Mouse (Mus musculus) frontal cortex, postnatal 10 days (tissue): ENCODE measurements around the gene Nr2f2.

Experiments used
- DNase-seq, 2 experiments: peaks; one replicate each; pipeline ENCODE4 v3.0.0; 2022; ENCODE audit warnings: low spot score in 2 of 2, mixed read lengths in 1 of 2

Gene Nr2f2

DNA sequence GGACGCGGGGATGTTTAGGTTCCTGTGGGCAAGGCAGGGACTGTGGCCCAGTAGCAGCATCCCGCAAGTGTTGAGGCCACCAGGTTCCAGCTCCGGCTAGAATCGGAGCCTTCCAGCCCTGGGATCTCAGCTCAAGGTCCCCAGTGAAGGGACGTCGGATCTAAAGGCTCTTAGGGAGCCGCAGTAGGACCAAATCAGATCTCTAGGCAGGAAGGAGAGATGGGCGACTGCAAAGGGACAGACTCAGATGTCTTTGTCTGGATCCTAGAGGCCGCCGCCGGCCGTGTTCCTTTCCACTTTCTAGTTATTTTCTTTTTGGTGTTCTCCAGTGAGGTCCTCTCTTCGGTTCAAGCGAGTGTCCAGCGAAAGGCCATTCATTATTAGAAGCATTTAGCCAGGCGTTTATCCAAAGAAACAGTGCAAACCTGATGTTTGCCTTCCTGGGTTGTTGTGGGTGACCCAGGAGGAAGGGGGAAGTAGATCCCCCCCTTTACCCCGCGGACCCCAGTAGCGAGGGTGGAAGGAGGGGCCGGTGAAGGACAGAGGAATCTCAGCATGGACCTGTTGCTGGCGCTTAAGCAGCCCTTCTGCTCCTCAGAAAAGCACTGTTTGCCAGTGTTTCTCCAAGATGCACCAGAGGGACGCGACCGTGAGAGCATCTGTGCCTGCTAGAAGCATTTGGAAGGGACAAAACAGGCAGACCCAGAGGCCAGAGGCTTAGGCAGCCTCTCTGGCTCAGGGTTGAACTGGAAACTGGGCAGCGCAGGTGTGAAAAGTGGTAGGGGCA is 34.3 kb downstream of the Nr2f2 start:
- DNase-seq: no peak

DNA sequence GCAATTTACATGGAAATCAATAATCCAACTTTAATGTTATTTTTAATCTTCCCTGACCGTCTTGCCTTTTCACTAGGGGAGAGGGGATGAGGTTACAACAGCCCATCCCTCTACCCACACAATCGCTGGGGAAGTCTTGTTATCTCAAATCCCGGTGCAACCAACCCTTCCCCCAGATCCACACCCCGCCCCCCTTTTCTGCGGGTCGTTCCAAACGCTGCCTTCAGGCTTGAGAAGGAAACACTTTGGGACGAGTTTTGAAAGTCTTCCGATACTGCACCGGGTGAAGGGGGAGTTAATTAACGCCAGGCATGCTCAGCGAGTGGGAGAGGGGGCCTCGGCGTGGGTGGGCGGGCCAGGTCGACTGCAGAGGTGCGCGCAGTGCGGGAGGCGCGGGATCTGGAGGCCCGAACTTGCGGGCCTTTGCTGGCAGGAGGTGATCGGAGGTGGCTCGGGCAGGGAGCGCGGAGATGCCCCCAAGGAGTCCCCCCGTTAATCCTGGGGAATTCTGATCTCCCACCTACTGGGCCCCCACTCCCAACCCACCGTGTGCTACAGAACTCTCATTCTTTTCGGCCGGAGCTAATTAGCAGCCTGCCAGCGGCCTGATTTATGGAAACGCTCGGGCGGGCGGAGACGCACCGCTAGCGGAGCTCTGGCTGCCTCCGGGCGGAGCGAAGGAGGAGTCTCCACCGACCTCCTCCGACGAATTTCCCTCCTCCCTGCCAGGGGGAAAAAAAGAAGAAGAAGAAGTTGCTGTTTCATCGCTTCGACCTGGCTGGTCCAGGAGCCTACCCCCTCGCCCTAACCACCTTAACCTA is 35.1 kb downstream of the Nr2f2 start:
- DNase-seq: no peak

DNA sequence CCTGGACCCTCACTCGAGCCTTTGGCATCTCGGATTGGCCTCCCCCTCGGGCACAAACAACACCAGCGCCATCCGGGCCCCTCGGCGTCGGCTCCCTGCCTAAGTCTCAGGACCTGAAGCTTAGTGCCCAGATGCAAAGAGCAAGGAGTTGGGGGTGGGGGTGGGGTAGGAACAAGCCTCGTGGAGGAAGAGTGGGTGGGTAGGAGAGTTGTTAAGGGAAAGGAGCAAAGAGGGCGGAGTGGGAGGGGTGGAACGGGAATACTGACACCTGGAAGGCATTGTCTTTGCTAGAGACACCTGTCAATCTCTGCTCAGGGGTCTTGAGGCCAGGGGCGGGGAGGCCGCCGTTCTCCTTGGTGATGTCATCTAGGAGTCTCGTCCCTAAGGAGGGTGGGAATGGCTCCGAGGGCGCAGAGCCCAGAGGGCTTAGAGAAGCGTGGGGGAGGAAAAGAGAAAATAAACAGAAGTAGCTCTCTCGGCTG is 35.7 kb downstream of the Nr2f2 start:
- no peak for DNase-seq

DNA sequence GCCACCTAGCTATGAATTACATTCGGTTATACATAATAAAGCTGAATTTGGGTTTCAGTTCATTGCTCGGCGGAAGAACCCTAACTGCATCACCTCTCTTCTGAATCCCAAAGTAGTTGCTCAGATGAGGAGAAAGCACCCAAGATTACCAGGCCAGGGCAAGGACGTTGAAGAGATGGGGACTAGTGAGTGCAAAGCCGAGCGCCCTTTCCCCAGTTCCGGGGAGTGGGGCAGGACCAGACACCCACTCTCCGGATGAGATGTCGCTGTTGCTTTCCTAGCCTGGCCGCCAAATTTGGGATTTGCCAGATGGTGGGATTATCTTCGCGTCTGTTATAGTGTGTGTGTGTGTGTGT is 36.4 kb downstream of the Nr2f2 start:
- no peak for DNase-seq

DNA sequence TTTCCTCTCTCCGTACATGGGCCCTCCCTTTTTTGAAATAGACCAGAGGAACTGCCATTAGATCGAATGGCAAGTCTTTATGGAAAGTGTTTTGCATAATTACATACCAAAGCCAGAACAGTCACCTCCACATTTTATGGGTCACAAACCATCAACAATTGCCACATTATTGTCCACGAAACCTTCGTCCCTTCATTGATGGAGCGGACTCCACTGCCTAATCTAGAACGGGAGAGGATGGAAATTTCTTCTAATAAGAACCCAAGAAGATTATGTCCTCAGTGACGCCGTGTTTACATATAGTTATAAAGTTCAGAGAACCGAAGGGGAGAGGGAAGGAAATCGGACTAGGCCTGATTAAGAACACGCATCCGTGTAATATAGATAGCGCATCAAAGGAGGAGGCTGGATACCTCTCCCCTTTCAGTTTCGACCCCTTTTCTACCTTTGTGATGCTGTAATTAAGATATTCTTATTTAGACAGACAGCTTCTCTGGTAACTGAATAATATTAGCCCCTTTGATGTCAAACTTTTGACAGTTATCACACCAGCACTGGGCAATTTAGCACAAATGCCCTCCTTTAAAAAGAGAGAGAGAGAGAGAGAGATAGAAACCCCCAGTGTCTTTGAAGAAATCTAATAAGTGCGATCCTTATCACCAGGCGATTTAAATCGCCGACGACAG is 36.9 kb downstream of the Nr2f2 start:
- DNase-seq: no peak

DNA sequence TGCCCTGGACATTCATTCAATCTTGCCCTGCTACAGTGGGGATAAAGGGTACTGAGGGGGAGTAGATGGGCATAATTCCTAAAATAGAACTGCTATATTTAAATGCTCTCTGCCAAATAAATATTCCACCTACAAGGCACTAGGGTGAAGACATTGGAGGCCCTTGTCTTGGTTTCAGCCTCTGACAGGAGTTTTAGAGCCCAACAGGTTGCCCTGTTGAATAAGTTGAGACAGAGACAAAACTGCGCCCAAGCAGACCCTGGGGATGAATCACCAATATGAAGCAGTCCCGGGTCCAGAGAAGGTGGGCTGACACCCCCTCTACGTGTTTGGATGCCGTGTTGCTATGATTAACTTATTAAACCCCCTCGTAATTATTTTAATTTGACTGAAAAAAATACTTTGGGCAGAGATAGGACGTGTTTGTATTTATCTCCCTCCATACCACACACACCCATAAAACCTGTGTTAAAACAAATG is 37.5 kb downstream of the Nr2f2 start:
- DNase-seq: no peak

DNA sequence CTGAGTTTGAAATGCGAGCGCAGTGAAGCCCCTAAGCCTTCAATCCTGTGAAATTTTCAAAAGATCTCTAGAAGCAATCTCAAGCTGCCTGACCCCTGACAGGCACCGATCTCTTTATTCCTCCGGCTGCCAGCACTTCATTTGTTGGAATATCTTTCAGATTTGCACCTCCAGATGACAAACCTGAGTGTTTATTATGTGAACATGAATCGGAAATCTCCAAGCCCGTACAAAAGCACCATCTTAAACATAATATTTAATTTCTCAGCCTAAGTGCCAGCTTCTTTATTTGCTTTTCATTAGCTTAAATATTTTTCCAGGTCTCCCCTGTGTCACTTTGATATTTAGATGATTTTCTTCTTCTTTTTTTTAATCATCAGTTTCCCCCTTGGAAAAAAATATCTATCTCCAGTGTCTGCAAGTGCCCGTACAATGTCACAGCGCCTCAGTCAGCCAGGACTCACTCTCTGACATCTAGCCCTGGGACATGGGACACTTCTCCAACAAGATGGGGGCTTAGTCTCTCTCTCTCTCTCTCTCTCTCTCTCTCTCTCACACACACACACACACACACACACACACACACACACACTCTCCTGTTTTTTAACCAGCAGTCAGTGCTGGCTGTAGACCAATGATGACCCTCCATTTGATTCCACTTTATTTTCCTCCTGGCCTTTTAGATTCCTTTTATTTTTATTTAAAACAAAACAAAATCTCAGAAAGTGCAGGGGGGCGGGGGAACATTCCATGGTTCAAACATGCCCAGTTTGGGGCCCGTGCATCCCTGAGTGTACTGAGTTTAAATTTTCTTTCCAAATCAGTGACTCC is 38.1 kb downstream of the Nr2f2 start:
- no peak for DNase-seq

DNA sequence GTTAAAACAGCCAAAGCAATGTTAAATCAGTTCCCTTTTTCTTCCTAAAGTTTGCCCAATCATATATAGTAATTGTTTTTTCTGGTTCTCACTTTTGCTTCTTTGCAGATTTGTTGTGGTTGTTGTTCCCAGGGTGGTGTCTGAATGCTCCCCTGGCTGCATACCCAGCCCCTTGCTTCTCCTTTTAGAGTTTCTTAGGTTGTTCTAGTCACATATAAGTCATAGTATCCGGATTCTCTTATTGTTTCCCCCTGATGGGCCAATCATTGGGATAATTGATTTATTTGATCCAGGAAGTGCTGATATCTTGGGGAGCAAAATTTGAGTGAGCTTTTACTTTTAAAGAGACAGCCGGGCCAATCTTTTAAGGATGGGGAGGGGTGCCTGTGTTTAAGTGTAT is 39.3 kb downstream of the Nr2f2 start:
- no peak for DNase-seq

DNA sequence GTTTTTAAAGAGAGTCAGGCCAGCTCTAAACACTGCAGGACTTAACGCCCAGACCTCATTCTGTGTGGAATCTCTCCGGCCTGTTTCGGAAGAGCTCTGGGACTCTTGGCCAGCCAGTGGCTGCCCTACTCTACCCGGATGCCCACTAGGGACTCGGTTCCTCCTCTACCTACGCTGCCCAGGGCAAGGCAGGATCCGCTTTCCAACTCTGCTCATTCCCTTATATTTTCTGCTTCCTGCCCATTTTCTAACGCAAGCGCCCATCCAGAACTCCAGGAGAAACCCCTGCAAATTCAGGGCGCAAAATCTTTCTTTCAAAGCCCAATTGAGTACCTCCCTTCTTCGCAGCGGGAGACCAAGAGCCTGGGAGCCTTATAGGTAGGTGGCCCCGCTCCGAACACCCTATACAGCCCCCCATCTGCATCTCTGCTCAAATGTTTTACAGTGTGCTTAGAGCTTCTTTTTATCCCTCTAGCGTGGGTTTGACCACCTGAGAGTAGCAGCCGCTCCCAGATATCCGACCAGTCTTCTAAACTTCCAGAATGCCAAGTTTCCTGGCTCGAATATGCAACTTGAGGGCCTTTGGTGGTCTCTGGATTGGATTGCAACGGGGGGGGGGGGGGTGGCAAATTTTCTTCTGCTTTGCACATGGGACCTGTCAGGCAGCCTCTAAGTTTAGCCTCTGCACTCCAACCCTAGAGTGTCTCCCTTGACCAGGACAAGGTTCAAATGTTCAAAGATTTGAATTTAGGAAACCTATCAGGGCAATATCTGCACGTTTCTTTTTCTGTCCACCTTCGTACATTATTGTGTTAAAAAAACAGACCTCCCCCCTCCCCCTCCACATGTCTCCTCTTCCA is 40.1 kb downstream of the Nr2f2 start:
- DNase-seq: no peak

DNA sequence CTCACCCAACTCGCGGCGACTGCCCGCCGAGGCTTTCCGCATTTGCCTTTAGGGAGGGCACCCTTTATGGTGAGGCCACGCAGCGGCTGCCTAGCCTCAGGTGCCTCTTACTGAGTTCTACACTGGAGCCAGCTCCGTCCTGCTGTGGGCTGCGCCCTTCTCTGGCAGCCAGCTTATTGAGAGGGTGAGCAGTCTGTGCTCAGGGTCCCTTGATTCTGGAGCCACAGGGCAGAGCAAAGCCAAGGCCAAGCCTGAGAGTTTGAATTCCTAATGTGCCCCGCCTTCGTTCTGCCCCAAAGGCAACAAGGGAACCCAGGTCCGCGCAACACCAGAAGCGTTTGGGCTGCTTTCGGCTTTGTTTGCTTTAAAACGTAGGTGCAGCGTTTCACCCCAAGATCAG is 41.2 kb downstream of the Nr2f2 start:
- DNase-seq: no peak

DNA sequence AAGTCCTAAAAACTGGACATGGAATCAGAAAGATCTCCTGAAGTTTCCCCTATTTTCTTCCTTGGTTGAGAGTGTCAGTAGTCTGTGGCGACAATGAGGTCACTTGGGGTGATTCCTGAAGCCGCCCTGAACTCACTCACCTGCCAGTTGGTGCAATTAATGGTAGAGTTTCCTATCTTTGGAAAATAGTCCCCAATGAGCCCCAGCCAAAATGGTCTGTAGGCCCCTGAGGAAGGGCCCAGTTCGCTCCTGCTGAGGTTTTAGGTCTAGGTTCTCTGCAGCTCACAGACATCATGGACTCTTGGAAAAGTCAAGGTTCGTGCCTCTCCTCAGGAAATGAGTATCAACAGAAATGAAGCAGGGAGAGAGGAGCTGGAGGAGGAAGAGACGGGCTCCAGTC is 42.0 kb downstream of the Nr2f2 start:
- no peak for DNase-seq

DNA sequence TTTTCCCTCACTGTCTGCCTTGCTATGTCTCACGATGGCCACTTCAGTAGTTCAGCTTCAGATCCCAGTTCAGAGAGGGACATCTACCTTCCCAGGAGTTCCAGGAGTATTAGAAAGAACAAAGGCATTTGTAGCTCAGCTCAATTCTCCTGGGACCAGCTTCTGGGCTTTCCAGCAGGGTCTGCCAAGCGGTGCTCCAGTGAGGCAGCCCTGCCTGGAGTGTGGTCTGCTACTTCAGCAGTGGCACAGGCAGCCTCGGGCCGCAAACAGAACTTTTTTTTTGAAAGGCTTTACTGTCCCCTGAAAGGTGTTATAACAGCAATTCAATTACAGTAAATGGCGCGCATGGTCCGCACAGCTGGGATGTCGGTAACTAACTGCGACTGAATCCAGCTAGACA is 42.5 kb downstream of the Nr2f2 start:
- no peak for DNase-seq

DNA sequence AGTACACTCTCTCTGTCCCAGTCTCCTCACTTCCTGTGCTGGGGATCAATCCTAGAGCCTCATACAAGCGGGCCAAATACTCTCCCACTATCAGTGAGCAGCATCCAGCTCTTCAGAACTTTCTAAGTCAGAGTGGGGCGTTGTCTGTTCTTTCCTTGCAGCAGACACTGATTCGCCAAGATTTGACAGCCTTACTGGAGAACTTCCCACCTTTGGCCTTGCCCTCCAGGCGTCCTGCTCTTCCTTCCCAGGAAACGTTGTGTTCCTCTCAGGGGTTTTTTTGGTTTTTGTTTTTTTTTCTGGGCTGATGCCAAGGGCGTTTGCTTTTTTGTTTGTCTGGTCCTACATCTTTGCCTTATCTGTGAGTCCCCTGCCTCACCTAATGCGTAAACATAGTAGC is 60.8 kb downstream of the Nr2f2 start:
- DNase-seq: no peak

DNA sequence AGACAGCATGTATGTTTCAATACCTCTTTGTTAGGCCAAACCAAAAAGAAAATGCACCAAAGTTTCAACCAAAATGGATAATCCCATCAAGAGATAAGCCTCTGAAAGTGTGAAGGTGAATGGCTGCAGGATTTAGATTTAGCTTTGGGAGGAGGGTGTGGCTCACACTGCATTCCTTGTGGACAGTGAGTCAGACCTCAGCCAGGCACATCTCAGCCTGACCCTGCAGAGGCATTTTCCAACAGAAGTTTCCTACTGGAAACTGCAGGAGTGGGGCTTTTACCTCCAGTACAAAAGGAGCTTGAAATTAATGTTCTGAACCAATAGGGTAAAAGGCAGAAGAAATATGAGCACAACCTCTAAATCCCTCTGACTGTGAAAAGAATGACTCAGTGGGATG is 62.1 kb downstream of the Nr2f2 start:
- DNase-seq: no peak
